Mouse (Mus musculus) myocyte (in vitro differentiated cells): Measurements from ENCODE around the gene Kat2b. TPM values are rescaled to one million over a fixed set of nuclear protein-coding genes. Genes with fewer than 3 reads are reported as not detected.
"Not testable (repeated sequence)": the region's sequence is repeated elsewhere in the genome, so short reads cannot be mapped to it uniquely, and the experiment has no call there.

Experiments
- H3K27me3 ChIP-seq: one replicate; pipeline ENCODE4 v1.6.1; 2011; ENCODE audit not compliant: control insufficient read depth, insufficient read depth, insufficient read length
- H3K36me3 ChIP-seq: one replicate; pipeline ENCODE4 v1.6.1; 2011; ENCODE audit not compliant: control insufficient read depth, insufficient read depth
- H3K4me2 ChIP-seq: one replicate; pipeline ENCODE4 v1.6.1; 2011; ENCODE audit warnings: low read depth, control low read depth
- H3K4me3 ChIP-seq: one replicate; pipeline ENCODE4 v1.5.1; 2011; ENCODE audit warnings: mild to moderate bottlenecking, control low read depth, moderate library complexity
- H3K79me2 ChIP-seq: one replicate; pipeline ENCODE4 v1.6.1; 2011; ENCODE audit not compliant: control insufficient read depth, insufficient read depth
- H3ac ChIP-seq: one replicate; pipeline ENCODE4 v1.6.1; 2011; ENCODE audit not compliant: control insufficient read depth, insufficient read length
- CEBPB ChIP-seq: IDR thresholded peaks from 2 replicates; pipeline ENCODE4 v1.6.1; 2011; ENCODE audit warnings: mild to moderate bottlenecking, moderate library complexity; ENCODE audit not compliant: poor library complexity, insufficient read depth, severe bottlenecking
- E2F4 ChIP-seq: IDR thresholded peaks from one replicate; pipeline ENCODE4 v1.6.1; 2011; ENCODE audit warnings: mild to moderate bottlenecking, control low read depth, moderate library complexity; ENCODE audit not compliant: insufficient read depth
- MAX ChIP-seq: IDR thresholded peaks from one replicate; pipeline ENCODE4 v1.6.1; 2011; ENCODE audit warnings: low read depth, mild to moderate bottlenecking, control low read depth
- MYOD1 ChIP-seq, 3 experiments: IDR thresholded peaks; one replicate each; pipeline ENCODE4 v1.6.1; 2011; ENCODE audit warnings: control low read depth in 2 of 3, low read depth in 2 of 3, mild to moderate bottlenecking in 2 of 3, moderate library complexity in 1 of 3; ENCODE audit not compliant: insufficient read length in 2 of 3, control insufficient read depth in 1 of 3
- MYOG ChIP-seq, 3 experiments: IDR thresholded peaks; one replicate each; pipeline ENCODE4 v1.6.1; 2011; ENCODE audit warnings: control low read depth in 2 of 3, low read depth in 2 of 3, mild to moderate bottlenecking in 2 of 3; ENCODE audit not compliant: insufficient read length in 2 of 3, control insufficient read depth in 1 of 3, insufficient read depth in 1 of 3
- POLR2A ChIP-seq: IDR thresholded peaks from one replicate; pipeline ENCODE4 v1.6.1; 2011; ENCODE audit warnings: low read depth, mild to moderate bottlenecking, control low read depth, moderate library complexity; ENCODE audit not compliant: insufficient read length
- POLR2AphosphoS2 ChIP-seq: IDR thresholded peaks from one replicate; pipeline ENCODE4 v1.6.1; 2011; ENCODE audit warnings: low read depth, control low read depth; ENCODE audit not compliant: insufficient read length
- REST ChIP-seq: IDR thresholded peaks from one replicate; pipeline ENCODE4 v1.6.1; 2011; ENCODE audit warnings: mild to moderate bottlenecking, control low read depth, moderate library complexity; ENCODE audit not compliant: insufficient read depth, insufficient read length
- SRF ChIP-seq: IDR thresholded peaks from one replicate; pipeline ENCODE4 v1.6.1; 2011; ENCODE audit warnings: low read depth; ENCODE audit not compliant: control insufficient read depth, insufficient read length
- TCF12 ChIP-seq: IDR thresholded peaks from one replicate; pipeline ENCODE4 v1.6.1; 2011; ENCODE audit warnings: mild to moderate bottlenecking, control low read depth; ENCODE audit not compliant: poor library complexity, insufficient read depth, severe bottlenecking
- TCF3 ChIP-seq: IDR thresholded peaks from one replicate; pipeline ENCODE4 v1.6.1; 2011; ENCODE audit warnings: low read depth, control low read depth; ENCODE audit not compliant: insufficient read length
- USF1 ChIP-seq: IDR thresholded peaks from one replicate; pipeline ENCODE4 v1.6.1; 2011; ENCODE audit warnings: low read depth, mild to moderate bottlenecking, control low read depth, moderate library complexity
- polyA plus RNA-seq: library from polyadenylated mRNA; unstranded; fragments of >200 nt; fragmentation: generic; extraction: Trizol; gene quantifications from one replicate; pipeline ENCODE4 v1.2.1, GENCODE M21; 2012; ENCODE audit warnings: missing spikeins

Kat2b gene
- polyA plus RNA-seq, 1 experiment = 4.2 TPM

DNA sequence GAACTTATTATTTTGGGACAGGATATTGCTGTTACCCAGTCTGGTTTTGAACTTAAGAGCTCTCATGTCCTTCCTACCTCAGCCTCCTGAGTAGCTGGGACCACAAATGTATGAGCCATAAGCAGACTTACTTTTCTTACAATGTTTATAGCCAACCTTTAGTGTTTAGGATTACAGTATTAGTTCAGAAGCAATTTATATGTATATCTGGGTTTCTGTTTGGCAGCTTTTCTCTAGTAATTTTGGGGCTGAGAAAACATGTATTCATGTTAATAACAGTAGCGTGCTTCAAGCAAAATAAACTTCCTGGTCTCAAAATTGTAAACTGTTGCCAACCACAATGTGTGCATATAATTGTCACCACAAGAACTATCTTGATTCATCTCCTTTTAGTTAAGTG, 121.7 kb downstream of the Kat2b start:
- Histone ChIP-seq H3ac (no peak overlapping the region), H3K79me2 (peaks cover 32% of the 10 kb centered on the region), H3K27me3 (no peaks in the 10 kb centered on the region), H3K4me2 (peak overlapping the region; percentile 72), H3K36me3 (peaks cover 3% of the 10 kb centered on the region), H3K4me3 (peak overlapping the region; percentile 64)
- TF ChIP-seq E2F4 (no peak), MYOD1 (IDR thresholded peaks at IDR 0.05; ENCODE audit: control insufficient read depth in 1 of 3, insufficient read length in 2 of 3, low read depth in 2 of 3) (no peak), TCF3 (no peak), TCF12 (no peak), CEBPB (no peak), POLR2A (no peak), USF1 (no peak), POLR2AphosphoS2 (no peak), MYOG (IDR thresholded peaks at IDR 0.05; ENCODE audit: control insufficient read depth in 1 of 3, insufficient read depth in 1 of 3, insufficient read length in 2 of 3, low read depth in 2 of 3) (no peak), SRF (no peak), MAX (no peak), REST (no peak)

DNA sequence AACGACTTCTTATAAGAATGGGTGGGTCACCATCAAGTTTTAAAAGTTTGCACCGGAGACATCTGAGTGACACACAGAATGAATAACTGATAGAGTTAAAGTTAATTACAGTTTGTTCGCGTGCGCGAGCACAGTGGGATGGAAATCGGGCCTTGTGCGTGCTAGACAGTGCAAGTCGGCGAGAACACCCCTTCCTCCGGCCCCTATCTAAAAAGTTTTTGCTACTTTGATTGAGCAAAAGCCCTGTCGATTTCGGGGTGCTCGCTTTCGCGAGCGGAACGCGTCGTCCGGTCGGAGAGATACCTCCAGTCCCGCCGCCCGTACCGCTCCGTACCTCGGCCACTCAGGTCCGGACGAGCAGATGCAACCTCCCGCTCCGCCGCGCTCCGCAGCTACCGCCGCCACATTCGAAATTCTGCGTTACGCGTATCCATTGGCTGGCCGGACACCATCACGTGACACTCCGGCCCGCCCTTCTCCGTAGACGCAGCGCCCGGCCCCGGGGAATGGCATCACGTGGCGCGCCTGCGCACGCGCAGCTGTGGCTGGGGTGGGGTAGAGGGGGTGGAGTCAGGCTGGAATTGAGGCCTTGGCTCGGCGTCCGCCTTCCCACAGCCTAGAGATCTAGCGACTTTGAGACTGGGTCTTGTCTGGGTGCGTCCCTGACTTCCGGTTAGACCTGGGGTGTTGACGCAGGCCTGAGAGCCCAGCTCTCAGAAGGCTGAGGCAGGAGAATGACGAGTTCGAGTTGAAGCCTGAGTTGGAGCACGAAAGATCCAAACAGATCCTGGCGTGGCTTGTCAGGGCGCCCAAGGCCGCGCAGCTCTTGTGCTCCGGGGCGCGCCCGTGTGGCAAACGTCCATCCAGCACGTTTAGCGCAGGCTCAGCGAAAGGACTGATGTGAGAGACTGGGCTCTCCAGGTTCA, 122.5 kb downstream of the Kat2b start, which contains the start of gene Sgo1:
Gene Sgo1, minus strand, starts transcription at position 457 of the 926 bp plus-strand sequence.
- Histone ChIP-seq H3K27me3 (no peaks in the 10 kb centered on the region), H3K4me3 (peak within 1 kb of the TSS; percentile 64), H3ac (peak within 1 kb of the TSS; percentile 15), H3K4me2 (peak within 1 kb of the TSS; percentile 75), H3K36me3 (no peaks in the 10 kb centered on the region), H3K79me2 (peaks cover 32% of the 10 kb centered on the region)
- TF ChIP-seq MYOG (IDR thresholded peaks at IDR 0.05; ENCODE audit: control insufficient read depth in 1 of 3, insufficient read depth in 1 of 3, insufficient read length in 2 of 3, low read depth in 2 of 3) (no peak), E2F4 (peak; percentile 95), TCF12 (no peak), TCF3 (no peak), REST (no peak), MYOD1 (IDR thresholded peaks at IDR 0.05; ENCODE audit: control insufficient read depth in 1 of 3, insufficient read length in 2 of 3, low read depth in 2 of 3) (peak in 1 of 3 experiments; percentile 15), POLR2AphosphoS2 (peak; percentile 79), MAX (no peak), USF1 (peak; percentile 99), POLR2A (peak; percentile 60), SRF (peak; percentile 67), CEBPB (no peak)

DNA sequence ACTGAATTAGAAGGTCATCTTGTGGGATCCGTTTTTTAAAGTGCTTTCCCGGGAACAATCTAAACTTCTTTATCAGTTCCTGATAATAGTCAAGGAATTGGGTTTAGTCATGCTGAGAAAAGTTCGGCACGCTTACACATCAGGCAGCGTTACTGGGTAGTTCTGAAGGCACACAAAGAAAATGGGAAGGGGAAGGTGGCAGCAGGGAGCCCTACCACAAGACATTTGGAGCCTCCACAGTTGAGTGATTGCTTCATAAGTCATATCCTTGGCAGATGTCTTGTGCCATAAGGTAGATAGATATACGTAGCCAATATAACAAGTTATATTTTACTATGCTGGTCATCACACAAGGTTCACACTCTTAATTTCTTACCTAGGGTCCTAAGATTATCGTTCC, 123.3 kb downstream of the Kat2b start:
- TF ChIP-seq MYOD1 (IDR thresholded peaks at IDR 0.05; ENCODE audit: control insufficient read depth in 1 of 3, insufficient read length in 2 of 3, low read depth in 2 of 3) = no peak
- TF ChIP-seq CEBPB = no peak
- no peak for TF ChIP-seq MYOG (IDR thresholded peaks at IDR 0.05; ENCODE audit: control insufficient read depth in 1 of 3, insufficient read depth in 1 of 3, insufficient read length in 2 of 3, low read depth in 2 of 3)
- TF ChIP-seq MAX = no peak
- no peak for TF ChIP-seq POLR2A
- TF ChIP-seq SRF = no peak
- TF ChIP-seq POLR2AphosphoS2 = no peak
- no peak for TF ChIP-seq USF1
- TF ChIP-seq TCF12 = no peak
- no peak for TF ChIP-seq REST
- Histone ChIP-seq H3K36me3 (no peaks in the 10 kb centered on the region), H3K79me2 (peaks cover 32% of the 10 kb centered on the region), H3K4me3 (peak overlapping the region; percentile 64), H3ac (peak overlapping the region; percentile 15), H3K27me3 (no peaks in the 10 kb centered on the region), H3K4me2 (peak overlapping the region; percentile 75)

- H3K27me3 ChIP-seq = no peaks in the 10 kb centered on the region
- H3ac ChIP-seq = no peak overlapping the region
- no peaks in the 10 kb centered on the region for H3K36me3 ChIP-seq
- TF ChIP-seq MAX = no peak
- no peak for TF ChIP-seq E2F4
- TF ChIP-seq MYOD1 (IDR thresholded peaks at IDR 0.05; ENCODE audit: control insufficient read depth in 1 of 3, insufficient read length in 2 of 3, low read depth in 2 of 3) = no peak
- no peak for TF ChIP-seq CEBPB
- no peak for TF ChIP-seq USF1
- no peak for TF ChIP-seq POLR2AphosphoS2
- no peak for TF ChIP-seq TCF12
- no peak for TF ChIP-seq REST
- no peak for TF ChIP-seq TCF3
- TF ChIP-seq POLR2A = no peak
- no peak for TF ChIP-seq SRF
- TF ChIP-seq MYOG (IDR thresholded peaks at IDR 0.05; ENCODE audit: control insufficient read depth in 1 of 3, insufficient read depth in 1 of 3, insufficient read length in 2 of 3, low read depth in 2 of 3) = no peak
- H3K4me2 ChIP-seq = no peak overlapping the region
- no peaks in the 10 kb centered on the region for H3K79me2 ChIP-seq
- H3K4me3 ChIP-seq = no peak overlapping the region
These were observed 127.4 kb downstream of the Kat2b start for GRCm38 (mm10) chr17:53694039-53694438.

DNA sequence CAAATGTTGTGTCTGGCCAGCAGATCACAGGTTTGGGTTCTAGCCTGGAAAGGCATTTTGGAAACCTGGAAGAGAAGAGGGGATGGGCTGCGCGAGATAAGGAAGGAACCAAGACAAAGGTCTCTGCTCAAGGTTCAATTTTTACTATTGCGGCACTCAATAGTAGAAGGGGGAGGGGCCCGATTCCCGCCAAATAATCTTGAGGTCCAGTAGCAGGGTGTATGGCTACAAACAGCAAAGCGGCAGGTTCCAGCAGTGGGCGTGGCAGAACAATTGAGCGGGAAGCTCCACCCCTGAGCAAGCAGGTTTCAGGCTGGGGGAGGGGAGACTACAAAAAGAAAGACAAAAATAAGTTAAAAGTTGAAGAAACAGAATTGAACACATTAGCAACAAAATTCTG, 130.9 kb downstream of the Kat2b start:
- H3ac ChIP-seq, H3K79me2 ChIP-seq, H3K4me3 ChIP-seq: not testable (repeated sequence)

More for the DNA sequence above, 130.9 kb downstream of the Kat2b start:
- not testable (repeated sequence) for H3K4me2 ChIP-seq, H3K36me3 ChIP-seq, H3K27me3 ChIP-seq
